Mouse (Mus musculus) T-helper 1 cell (primary cell): ENCODE measurements around the gene Gm7137.
"Not testable (repeated sequence)": the region's sequence is repeated elsewhere in the genome, so short reads cannot be mapped to it uniquely, and the experiment has no call there.

Experiments used
- in situ Hi-C: fragments of 300-600 bp; cut with MboI, MseI; formaldehyde crosslinking; loops from one replicate; pipeline ENCODE4 v1.15.1; 2025; ENCODE audit warnings: high pct_unique_total_duplicates

Gene Gm7137

DNA sequence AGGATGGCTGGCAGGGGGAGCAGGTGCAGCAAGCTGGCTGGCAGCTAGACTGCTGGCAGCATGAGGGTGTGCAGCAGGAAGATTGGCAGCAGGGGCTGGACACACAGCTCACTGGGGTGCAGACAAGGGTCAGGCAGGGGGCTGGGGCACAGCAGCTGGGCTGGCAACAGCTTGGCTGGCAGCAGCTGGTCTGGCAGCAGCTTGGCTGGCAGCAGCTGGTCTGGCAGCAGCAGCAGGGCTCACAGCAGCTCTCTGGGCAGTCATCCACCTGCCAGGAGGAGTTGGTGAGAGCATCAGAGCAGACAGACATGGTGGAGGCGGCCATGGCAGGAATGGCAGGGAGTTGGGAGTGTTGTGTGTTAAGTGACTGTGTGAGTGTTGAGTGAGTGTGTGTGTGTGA, at the start of gene Gm7137:
Gene Gm7137 (minus strand): TSS at position 325 of the 400 bp plus-strand sequence.
- in situ Hi-C loops, result not testable (repeated sequence)

DNA sequence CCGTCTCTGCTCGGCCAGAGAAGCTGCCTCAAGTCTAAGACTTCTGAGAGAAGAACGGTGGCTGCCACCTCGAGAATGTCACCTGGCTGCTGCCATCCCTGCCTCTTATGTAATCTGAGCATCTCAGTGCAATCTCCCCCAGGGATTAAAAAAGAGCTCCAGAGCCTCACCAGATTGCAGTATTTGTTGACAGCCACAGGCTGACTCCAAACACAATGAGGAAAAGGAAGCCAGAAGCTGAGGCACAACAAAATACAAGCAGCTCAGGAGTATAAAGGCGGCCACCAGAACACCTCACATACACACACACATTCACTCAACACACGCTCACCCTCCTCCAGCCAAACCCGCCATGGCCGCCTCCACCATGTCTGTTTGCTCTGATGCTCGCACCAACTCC, 47.6 kb upstream of the Gm7137 start, which contains the start of gene Krtap10-10:
Gene Krtap10-10 (plus strand): TSS at position 301 of the 400 bp plus-strand sequence.
- in situ Hi-C loops, result no loop called here

DNA sequence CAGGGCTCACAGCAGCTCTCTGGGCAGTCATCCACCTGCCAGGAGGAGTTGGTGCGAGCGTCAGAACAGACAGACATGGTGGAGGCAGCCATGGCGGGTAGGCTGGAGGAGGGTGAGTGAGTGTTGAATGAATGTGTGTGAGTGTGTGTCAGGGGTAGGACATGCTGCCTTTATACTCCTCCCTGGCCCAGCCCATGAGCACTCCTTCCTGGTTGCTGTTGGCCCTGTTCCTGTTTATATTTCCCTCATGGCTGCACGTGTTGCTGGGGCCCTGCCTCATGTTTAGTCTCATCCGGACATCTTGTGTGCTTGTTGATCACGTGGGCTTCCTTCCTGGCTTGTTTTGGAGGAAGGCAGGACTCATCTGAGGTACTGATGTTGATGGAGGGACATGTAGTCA, 39.0 kb upstream of the Gm7137 start, which contains the start of gene Krtap10-4:
Gene Krtap10-4 (minus strand): TSS at position 145 of the 400 bp plus-strand sequence.
- in situ Hi-C loops, result no loop called here

DNA sequence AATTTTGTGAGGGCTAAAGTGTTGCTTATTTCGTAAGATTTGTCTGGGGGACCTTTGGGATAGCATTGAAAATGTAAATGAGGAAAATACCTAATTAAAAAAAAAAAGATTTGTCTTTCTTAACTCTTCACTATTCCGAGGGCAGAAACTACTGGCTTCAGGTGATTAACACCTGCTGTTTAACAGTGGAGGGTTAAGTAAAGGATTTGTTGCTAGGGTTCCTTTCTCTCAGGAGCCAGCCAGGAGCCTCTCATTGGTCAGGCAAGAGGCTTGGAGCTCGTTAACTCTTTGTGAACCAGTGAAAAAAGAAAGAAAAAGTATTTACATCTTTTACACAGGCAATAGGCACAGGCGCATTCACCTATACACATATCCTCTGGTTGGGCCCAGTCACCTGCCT, 31.2 kb upstream of the Gm7137 start:
- in situ Hi-C loops, result no loop called here

DNA sequence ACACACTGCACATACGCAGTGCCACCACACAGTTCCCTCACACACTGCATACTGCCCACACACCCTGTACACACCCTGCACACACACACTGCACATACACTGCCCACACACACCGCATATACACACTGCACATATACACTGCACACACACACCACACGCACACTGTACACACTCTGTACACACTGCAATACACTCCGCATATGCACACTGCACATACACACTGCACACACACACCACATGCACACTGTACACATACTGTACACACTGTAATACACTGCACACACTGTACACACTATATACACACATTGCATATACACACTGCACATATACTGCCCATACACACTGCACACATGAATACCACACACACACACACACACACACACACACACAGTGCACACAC, 30.5 kb upstream of the Gm7137 start:
- in situ Hi-C loops, result no loop called here

DNA sequence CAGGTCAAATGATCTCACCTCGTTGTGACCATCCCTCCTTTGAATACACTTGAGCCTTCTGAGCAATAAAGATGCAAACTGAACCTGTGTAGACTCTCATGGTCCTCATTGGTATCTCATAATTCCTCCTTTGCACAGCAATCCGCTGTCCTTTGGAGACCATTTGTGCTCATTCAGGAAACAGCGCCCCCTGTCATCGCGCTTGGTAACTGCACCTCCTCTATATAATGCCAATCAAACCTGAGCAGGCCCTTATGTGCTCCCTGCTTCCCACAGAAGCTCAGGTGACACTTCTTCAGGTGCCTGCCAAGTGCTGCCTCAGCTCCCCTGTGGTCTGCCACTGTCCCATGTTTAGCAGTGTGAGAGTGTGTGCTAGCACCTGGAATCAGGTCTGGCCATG, 27.5 kb upstream of the Gm7137 start:
- in situ Hi-C loops, result no loop called here

DNA sequence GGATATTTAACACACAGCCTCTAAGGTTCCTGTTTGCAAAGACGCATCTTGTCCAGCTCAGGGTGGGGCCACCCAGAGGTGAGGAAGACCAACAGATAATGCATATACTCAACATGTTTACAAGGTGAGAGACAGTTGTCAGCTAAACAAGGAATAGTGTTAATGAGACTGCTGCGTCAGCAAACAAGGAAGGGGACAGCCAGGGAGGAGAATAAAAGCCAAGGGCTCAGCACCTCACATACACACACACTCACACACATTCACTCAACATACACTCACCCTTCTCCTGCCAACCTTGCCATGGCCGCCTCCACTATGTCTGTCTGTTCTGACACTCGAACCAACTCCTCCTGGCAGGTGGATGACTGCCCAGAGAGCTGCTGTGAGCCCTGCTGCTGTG, 26.4 kb upstream of the Gm7137 start, which contains the start of gene Gm2696:
Gene Gm2696 (plus strand): TSS at position 301 of the 400 bp plus-strand sequence.
- in situ Hi-C loops, result no loop called here

DNA sequence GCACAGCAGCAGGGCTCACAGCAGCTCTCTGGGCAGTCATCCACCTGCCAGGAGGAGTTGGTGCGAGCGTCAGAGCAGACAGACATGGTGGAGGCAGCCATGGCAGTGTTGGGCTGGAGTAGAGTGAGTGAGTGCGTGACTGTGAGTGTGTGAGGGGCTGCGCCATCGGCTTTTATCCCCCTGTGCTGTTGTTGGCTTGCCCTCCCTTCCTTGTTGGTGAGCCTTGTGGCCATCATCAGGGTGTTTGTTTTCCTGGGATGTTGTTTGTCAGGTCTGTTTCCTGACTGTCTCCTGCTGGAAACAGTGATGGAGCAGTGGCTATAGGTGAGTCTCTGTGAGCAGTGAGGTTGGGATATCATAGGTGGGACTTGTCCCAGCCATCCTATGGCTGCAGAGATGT, 23.7 kb upstream of the Gm7137 start, which contains the start of gene Gm9507:
Gene Gm9507 (minus strand): TSS at position 101 of the 400 bp plus-strand sequence.
- in situ Hi-C loops, result no loop called here

DNA sequence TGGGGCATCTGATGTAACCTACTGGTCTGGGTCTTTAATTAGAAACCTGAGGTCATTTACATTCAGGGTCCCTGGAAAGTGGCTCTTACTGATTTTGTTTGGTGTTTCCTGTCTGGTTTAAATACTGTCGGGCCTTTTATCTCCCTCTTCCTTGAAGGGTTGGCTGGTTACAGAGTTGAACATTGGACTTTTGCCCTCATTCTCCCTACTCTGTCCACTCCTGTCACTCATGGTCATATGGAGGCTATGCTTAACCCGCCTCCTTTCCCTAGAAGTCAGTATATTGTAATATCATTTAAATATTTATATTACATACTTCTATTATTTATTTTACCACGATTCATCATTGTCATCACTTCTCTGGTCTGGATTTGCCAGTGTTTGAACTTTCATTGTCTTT, 16.1 kb upstream of the Gm7137 start:
- in situ Hi-C loops, result no loop called here

DNA sequence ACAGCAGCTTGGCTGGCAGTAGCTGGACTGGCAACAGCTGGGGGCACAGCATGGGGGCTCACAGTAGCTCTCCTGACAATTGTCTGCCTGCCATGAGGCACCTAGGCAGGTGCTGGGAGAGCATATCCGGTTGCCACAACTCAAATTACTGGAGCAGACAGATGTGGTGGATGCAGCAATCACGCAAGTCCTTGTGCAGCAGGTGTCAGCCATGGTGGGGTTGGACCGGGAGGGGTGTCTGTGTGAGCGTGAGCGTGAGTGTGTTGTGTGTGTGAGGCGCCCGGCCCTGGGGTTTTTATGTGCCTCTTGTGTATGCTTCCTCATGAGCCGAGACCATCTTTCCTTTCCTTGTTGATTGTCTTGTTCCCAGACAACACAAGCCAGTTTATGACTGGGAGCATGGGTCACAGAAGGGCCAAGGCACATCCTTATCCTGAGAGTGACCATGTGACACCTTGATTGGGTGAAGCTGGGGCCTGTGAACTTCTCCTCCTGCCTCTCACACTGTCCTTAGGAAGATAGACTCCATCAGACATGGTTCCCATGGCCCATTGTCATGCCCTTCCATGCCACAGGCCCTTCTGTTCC, 11.0 kb upstream of the Gm7137 start, which contains the start of gene Gm19668:
Gene Gm19668 (minus strand): TSS at position 213 of the 588 bp plus-strand sequence.
- in situ Hi-C loops, result no loop called here

DNA sequence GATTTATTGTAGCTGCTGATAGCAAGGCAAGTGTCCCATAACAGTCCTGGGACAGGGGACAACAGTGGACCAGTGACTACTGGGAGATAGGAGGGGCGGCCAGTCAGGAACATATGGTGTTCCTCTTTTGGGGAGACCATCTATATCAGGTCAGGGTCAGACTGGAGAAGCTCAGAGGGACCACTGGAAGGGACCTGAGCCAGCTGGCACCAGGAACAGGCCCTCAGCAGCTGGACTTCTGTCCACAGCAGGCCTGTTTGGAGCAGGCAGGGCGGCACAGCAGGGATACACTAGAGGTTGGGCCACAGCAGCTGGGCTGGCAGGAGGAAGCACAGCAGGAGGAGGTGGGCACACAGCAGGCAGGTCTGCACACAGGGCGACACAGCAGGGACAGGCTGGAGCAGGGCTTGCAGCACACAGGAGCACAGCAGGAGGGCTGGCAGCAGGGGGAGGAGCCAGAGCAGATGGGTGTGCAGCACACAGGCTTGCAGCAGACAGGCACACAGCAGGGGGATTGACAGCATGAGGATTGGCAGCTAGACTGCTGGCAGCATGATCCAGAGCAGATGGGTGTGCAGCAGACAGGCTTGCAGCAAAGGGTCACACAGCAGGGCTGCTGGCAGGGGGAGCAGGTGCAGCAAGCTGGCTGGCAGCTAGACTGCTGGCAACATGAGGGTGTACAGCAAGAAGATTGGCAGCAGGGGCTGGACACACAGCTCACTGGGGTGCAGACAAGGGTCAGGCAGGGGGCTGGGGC, 10.3 kb upstream of the Gm7137 start:
- in situ Hi-C loops, result not testable (repeated sequence)

DNA sequence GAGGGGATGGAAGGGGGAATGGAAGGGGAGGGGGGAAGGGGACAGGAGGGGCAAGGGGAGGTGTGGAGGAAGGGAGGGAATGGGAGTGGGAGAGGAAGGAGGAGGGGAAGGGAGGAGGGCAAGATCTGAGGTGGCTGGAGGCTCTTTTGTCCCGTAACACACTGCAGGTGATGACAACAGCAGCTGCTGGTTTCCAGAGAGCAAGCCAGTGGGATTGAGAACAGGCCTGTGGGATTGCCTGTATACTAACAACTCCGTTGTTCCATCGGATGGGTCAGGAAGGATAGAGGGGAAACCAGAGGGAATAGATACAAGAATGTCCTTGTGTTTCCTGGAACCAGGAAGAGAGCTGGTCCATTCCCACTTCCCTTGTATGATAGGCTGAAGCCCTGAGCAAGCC, 9.7 kb upstream of the Gm7137 start:
- in situ Hi-C loops, result no loop called here

DNA sequence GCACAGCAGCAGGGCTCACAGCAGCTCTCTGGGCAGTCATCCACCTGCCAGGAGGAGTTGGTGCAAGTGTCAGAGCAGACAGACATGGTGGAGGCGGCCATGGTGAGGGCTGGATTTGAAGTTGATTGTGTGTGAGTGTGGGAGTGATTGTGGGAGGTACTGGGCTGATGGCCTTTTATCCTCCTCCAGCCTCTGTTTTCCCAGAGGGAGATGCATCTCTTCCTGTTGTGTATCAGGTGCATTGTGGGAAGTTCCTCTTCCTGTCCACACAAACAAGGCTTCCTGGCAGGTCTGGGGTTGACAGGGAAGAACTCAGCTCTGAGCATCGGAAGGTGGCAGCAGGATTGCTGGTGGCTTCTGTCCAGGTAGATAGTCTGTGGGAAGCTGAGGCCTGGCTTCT, 7.0 kb upstream of the Gm7137 start, which contains the start of gene Gm9639:
Gene Gm9639 (minus strand): TSS at position 101 of the 400 bp plus-strand sequence.
- in situ Hi-C loops, result no loop called here

DNA sequence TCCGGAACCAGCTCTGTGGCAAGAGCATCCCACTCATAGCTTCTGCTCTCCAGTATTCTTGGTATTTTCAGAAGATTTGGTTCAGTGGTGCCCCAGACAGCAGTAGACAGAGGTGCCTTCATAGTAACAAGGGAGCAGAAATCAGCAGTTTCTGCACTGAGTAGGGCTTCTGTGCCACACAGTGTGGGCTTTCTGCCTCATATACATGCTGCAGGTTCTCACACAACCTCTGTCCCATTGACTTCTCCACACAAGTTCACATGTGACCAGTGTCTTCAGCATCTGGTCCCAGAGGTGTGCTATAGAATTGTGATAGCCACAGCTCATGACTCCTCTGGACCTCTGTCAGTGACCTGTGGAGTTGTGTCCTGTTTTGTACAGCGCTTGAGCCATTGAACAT, 621 bp upstream of the Gm7137 start:
- in situ Hi-C loops, result no loop called here

DNA sequence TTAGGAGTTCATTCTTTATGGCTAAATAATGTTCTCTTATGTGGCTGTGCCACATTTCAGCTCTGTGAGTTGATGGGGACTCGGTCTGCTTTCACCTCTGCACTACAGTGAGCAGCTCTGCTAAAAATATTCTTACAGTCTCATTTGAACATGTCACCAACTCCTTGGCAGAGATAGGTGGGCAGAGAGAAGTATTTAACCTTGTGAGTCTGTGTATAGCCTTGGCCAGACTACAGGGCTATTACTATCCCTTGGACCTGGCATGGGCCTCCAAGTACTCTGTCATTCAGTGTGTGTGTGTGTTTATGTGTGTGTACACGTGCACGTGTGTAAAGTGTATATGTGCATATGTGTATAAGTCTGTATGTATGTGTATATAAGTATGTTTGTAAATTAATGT, 4.6 kb downstream of the Gm7137 start:
- in situ Hi-C loops, result not testable (repeated sequence)

DNA sequence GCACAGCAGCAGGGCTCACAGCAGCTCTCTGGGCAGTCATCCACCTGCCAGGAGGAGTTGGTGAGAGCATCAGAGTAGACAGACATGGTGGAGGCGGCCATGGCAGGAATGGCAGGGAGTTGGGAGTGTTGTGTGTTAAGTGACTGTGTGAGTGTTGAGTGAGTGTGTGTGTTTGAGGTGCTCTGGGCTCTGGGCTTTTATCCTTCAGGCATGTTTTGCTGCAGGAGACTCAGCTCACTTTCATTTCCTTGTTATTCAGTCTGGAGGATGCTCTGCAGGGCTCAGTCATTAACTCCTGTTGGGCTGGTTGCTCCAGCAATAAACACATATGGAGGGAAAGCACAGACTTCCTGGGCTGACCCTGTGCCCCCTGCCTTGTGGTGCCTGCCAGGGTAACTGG, 5.6 kb downstream of the Gm7137 start, which contains the start of gene Gm3250:
Gene Gm3250 (minus strand): TSS at position 101 of the 400 bp plus-strand sequence.
- in situ Hi-C loops, result not testable (repeated sequence)

DNA sequence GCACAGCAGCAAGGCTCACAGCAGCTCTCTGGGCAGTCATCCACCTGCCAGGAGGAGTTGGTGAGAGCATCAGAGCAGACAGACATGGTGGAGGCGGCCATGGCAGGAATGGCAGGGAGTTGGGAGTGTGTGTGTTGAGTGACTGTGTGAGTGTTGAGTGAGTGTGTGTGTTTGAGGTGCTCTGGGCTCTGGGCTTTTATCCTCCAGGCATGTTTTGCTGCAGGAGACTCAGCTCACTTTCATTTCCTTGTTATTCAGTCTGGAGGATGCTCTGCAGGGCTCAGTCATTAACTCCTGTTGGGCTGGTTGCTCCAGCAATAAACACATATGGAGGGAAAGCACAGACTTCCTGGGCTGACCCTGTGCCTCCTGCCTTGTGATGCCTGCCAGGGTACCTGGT, 11.2 kb downstream of the Gm7137 start, which contains the start of gene Gm7138:
Gene Gm7138 (minus strand): TSS at position 101 of the 400 bp plus-strand sequence.
- in situ Hi-C loops, result not testable (repeated sequence)

DNA sequence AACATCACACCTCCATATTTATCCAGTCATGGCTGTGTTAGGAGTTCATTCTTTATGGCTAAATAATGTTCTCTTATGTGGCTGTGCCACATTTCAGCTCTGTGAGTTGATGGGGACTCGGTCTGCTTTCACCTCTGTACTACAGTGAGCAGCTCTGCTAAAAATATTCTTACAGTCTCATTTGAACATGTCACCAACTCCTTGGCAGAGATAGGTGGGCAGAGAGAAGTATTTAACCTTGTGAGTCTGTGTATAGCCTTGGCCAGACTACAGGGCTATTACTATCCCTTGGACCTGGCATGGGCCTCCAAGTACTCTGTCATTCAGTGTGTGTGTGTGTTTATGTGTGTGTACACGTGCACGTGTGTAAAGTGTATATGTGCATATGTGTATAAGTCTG, 15.9 kb downstream of the Gm7137 start:
- in situ Hi-C loops, result not testable (repeated sequence)

DNA sequence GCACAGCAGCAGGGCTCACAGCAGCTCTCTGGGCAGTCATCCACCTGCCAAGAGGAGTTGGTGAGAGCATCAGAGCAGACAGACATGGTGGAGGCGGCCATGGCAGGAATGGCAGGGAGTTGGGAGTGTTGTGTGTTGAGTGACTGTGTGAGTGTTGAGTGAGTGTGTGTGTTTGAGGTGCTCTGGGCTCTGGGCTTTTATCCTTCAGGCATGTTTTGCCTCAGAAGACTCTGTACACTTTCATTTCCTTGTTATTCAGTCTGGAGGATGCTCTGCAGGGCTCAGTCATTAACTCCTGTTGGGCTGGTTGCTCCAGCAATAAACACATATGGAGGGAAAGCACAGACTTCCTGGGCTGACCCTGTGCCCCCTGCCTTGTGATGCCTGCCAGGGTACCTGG, 16.8 kb downstream of the Gm7137 start, which contains the start of gene Gm3238:
Gene Gm3238 (minus strand): TSS at position 101 of the 400 bp plus-strand sequence.
- in situ Hi-C loops, result not testable (repeated sequence)

DNA sequence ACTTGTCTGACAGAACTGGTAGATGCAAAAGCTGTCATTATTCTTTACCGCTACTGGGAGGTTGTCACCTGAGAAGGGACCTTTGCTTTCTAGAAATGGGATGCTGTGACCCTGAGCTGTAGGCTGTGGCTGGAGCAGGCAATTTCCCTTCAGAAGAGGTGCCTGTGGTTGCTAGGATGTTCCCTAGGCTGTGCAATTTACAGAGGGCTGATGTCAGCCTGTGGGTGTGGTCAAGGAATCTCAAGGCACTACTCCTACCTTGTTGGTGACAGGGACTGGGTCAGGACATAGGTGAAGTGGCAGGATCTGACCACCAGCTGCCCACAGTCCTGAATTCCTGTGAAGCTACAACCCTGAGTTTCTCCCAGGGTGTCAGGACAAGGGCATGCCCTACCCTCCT, 18.3 kb downstream of the Gm7137 start:
- in situ Hi-C loops, result no loop called here

DNA sequence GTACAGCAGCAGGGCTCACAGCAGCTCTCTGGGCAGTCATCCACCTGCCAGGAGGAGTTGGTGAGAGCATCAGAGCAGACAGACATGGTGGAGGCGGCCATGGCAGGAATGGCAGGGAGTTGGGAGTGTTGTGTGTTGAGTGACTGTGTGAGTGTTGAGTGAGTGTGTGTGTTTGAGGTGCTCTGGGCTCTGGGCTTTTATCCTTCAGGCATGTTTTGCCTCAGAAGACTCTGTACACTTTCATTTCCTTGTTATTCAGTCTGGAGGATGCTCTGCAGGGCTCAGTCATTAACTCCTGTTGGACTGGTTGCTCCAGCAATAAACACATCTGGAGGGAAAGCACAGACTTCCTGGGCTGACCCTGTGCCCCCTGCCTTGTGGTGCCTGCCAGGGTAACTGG, 28.4 kb downstream of the Gm7137 start, which contains the start of gene Gm3233:
Gene Gm3233 (minus strand): TSS at position 101 of the 400 bp plus-strand sequence.
- in situ Hi-C loops, result not testable (repeated sequence)

DNA sequence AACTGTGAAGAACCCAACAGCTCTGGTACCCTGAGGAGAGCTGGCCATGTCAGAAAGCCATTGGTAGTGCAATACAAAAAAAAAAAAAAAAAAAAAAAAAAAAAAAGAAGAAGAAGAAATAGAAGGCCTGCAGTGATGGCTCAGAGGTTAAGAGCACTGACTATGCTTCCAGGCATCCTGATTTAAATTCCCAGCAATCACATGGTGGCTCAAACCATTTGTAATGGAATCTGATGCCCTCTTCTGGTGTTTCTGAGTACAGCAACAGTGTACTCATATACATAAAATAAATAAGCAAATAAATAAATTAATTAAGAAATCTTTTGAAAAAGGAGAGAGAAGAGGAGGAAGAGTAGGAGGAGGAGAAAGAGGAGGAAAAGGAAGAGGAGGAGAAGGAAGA, 34.6 kb downstream of the Gm7137 start:
- in situ Hi-C loops, result no loop called here
